Mouse (Mus musculus): ENCODE results near the gene Btf3. TPM values are rescaled to one million over a fixed set of nuclear protein-coding genes. Genes with fewer than 3 reads are reported as not detected.

Btf3 gene
- polyA plus RNA-seq, 1 experiment, result 440 TPM

DNA sequence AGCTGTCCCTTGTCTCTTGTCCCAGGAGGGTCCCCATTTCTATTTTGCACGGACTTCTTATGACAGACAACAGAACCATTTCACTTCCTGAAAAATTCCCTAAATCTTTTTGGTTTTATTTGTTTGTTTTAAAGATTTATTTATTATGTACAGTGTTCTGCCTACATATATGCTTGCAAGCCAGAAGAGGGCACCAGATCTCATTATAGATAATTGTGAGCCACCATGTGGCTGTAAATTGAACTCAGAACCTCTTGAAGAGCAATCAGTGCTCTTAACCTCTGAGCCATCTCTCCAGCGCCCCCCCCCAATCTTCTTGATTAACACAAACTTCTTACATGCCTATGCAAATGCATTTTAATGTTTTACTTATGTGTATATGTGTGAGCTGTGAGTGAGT, 26.1 kb downstream of the Btf3 start:
- TF ChIP-seq CTCF (IDR thresholded peaks at IDR 0.05; ENCODE audit: low read depth, low read length) (no peak), POLR2A (IDR thresholded peaks at IDR 0.05; ENCODE audit: borderline replicate concordance, low read depth, low read length) (no peak)
- H3K4me3 ChIP-seq (ENCODE audit: insufficient read depth, low read length), result no peak overlapping the region

DNA sequence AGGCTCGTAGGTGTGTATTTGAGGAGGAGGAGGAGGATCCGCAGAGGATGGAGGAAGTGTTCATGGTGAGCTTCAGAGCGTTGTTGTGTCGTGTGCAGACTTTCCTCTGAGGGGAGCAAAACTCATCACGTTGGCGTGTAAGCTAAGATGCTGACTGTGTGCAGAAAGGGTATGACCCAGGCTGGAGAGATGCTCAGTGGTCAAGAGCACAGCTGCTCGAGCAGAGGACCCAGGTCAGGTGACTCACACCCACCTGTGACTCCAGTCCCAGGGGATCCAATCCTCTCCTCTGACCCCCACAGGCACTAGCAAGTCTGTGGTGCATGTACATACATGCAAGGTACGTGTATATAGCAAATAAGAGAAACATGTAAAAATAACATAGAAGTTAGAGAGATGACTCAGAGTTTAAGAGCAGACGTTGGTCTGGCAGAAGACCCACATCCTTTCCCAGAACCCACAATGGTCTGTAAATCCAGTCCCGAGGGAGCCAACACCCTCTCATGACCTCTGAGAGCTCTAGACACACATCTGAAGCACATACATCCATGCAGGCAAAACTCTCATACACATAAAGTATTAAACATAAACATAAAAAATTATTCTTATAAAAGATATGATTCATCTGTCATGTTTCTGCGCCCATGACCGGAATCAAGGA, 35.7 kb downstream of the Btf3 start:
- TF ChIP-seq CTCF (IDR thresholded peaks at IDR 0.05; ENCODE audit: low read depth, low read length) (no peak), POLR2A (IDR thresholded peaks at IDR 0.05; ENCODE audit: borderline replicate concordance, low read depth, low read length) (no peak)
- H3K4me1 ChIP-seq (ENCODE audit: control insufficient read depth, insufficient read depth, low read length), result no peaks in the 10 kb centered on the region

More for the DNA sequence above, 26.1 kb downstream of the Btf3 start:
- H3K27ac ChIP-seq (ENCODE audit: insufficient read depth, low read depth, low read length), result no peak overlapping the region
- no peaks in the 10 kb centered on the region for H3K4me1 ChIP-seq (ENCODE audit: control insufficient read depth, insufficient read depth, low read length)

DNA sequence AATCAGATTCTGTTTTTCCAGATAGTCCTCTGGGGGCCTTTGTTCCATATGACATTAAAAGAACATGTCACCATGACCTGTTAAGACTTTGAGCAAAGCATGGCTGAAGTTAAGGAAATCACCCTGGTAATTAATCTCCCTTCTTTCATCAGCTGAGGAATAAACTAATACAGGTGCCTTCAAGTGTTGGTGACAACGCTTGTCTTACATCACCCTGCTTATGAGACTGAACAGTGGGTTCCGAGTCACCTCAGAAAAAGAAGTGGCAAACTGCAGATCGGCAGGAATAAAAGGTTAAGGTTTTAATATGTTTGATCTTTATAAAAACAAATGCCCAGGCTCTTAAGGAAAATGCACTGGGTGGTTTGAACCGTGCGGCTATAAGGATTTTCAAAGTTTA, 37.1 kb downstream of the Btf3 start, which contains the start of gene Gm21976:
Gene Gm21976 (plus strand): TSS at position 202 of the 400 bp plus-strand sequence.
- H3K4me1 ChIP-seq (ENCODE audit: control insufficient read depth, insufficient read depth, low read length), result no peaks in the 10 kb centered on the region
- no peak within 1 kb of the TSS for H3K4me3 ChIP-seq (ENCODE audit: insufficient read depth, low read length)

More for the DNA sequence above, 35.7 kb downstream of the Btf3 start:
- H3K4me3 ChIP-seq (ENCODE audit: insufficient read depth, low read length), result no peak overlapping the region
- H3K27ac ChIP-seq (ENCODE audit: insufficient read depth, low read depth, low read length), result no peak overlapping the region

DNA sequence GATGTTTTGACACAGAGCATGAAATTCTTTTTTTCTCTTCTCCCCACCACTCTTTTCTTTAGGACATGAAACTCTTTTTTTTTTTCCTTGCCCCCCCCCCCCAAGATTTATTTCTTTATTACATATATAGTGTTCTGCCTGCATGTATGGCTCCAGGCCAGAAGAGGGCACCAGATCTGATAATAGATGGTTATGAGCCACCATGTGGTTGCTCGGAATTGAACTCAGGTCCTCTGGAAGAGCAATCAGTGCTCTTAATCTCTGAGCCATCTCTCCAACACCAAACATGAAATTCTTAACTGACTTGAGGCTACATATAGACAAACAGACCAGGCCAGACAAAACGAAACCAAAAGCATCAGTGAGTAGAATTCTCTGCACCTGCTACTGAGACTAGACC, 39.3 kb downstream of the Btf3 start:
- Histone ChIP-seq H3K27ac (ENCODE audit: insufficient read depth, low read depth, low read length) (no peak overlapping the region), H3K4me1 (ENCODE audit: control insufficient read depth, insufficient read depth, low read length) (no peaks in the 10 kb centered on the region), H3K4me3 (ENCODE audit: insufficient read depth, low read length) (no peak overlapping the region)
- no peak for TF ChIP-seq POLR2A (IDR thresholded peaks at IDR 0.05; ENCODE audit: borderline replicate concordance, low read depth, low read length)
- TF ChIP-seq CTCF (IDR thresholded peaks at IDR 0.05; ENCODE audit: low read depth, low read length), result no peak

More for the DNA sequence above, 37.1 kb downstream of the Btf3 start, which contains the start of gene Gm21976:
- no peak within 1 kb of the TSS for H3K27ac ChIP-seq (ENCODE audit: insufficient read depth, low read depth, low read length)
- TF ChIP-seq POLR2A (IDR thresholded peaks at IDR 0.05; ENCODE audit: borderline replicate concordance, low read depth, low read length) (no peak), CTCF (IDR thresholded peaks at IDR 0.05; ENCODE audit: low read depth, low read length) (no peak)

DNA sequence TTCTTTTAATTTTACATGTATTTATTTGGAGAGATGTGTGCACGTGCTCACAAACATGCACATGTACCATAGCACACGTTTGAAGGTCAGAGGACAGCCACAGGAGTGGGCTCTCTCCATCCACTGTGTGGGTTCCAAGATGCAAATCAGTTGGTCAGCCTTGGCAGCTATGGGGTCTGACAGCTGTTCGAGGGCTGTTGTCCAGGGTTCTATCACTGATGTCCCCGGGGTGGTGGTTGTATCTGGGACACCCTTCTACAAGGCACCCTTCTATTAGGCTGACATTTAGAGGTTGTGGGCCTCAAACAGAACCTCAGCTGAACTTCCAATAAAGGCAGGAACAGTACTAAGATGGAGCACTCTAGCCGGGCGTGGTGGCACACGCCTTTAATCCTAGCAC, 40.6 kb downstream of the Btf3 start:
- Histone ChIP-seq H3K27ac (ENCODE audit: insufficient read depth, low read depth, low read length) (no peak overlapping the region), H3K4me3 (ENCODE audit: insufficient read depth, low read length) (no peak overlapping the region), H3K4me1 (ENCODE audit: control insufficient read depth, insufficient read depth, low read length) (no peaks in the 10 kb centered on the region)
- TF ChIP-seq CTCF (IDR thresholded peaks at IDR 0.05; ENCODE audit: low read depth, low read length), result no peak
- TF ChIP-seq POLR2A (IDR thresholded peaks at IDR 0.05; ENCODE audit: borderline replicate concordance, low read depth, low read length), result no peak

DNA sequence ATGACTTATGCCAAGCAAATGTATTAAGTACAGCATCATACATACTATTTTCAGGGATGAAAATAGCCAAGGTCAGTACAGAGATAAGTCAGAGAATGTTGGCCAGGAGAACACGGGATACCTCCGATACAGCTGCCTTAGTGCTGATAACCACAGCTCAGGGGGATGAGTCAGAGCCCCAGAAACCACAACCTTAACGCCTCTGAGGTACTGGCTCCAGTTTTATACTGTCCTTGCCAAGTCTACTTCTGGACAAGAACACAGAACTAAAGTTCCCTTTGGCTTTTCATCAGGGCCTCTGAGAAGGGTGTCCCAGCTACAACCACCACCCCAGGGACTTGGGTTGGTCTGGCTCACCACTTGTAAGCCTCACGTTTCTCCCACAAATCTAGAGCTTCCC, 41.2 kb downstream of the Btf3 start:
- no peak overlapping the region for H3K27ac ChIP-seq (ENCODE audit: insufficient read depth, low read depth, low read length)
- no peak overlapping the region for H3K4me3 ChIP-seq (ENCODE audit: insufficient read depth, low read length)
- no peak for TF ChIP-seq POLR2A (IDR thresholded peaks at IDR 0.05; ENCODE audit: borderline replicate concordance, low read depth, low read length)
- TF ChIP-seq CTCF (IDR thresholded peaks at IDR 0.05; ENCODE audit: low read depth, low read length), result no peak
- H3K4me1 ChIP-seq (ENCODE audit: control insufficient read depth, insufficient read depth, low read length), result no peaks in the 10 kb centered on the region

DNA sequence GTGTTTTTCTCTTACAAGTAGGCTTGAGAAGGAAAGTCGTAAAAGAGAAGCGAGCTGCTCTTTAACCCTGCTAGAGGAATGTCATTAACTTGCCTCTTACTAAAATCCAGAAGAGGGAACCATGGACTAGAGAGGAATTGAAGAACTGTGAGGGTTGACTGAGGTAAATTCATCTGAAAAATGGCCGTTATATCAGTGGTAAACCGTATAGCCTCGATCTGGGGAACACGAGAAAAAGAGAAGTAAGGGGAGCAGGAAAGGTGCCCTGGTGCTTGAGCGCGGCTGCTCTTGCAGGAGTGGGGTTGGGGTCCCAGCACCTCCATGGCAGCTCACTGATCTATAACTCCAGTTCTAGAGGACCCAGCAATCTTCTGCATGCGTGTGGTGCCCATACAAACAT, 42.8 kb downstream of the Btf3 start:
- Histone ChIP-seq H3K4me1 (ENCODE audit: control insufficient read depth, insufficient read depth, low read length) (no peaks in the 10 kb centered on the region), H3K4me3 (ENCODE audit: insufficient read depth, low read length) (no peak overlapping the region), H3K27ac (ENCODE audit: insufficient read depth, low read depth, low read length) (no peak overlapping the region)
- TF ChIP-seq POLR2A (IDR thresholded peaks at IDR 0.05; ENCODE audit: borderline replicate concordance, low read depth, low read length), result no peak
- TF ChIP-seq CTCF (IDR thresholded peaks at IDR 0.05; ENCODE audit: low read depth, low read length), result no peak

DNA sequence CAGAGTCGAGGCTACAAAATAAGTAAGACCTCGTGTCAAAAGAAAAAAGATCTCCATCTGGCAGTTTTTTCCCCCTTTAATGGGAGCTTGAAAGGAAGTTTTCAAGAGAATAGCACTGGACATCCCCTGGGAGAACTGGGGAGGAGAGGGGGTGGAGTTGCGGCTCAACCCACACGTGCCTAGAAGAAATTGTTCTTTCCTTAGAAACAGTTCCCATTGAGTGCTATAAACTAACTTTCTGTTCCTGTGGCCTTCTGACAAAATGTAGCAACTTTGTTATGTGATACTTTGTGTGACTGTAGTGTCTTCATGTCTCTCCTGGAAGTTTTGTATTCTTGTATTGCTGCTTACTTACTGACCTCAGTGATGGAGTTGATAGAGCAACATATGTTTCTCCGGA, 52.7 kb downstream of the Btf3 start:
- Histone ChIP-seq H3K27ac (ENCODE audit: insufficient read depth, low read depth, low read length) (no peak overlapping the region), H3K4me1 (ENCODE audit: control insufficient read depth, insufficient read depth, low read length) (peaks cover 5% of the 10 kb centered on the region; the same call in 1 of the 2 replicates), H3K4me3 (ENCODE audit: insufficient read depth, low read length) (peak overlapping the region; percentile 90)
- no peak for TF ChIP-seq POLR2A (IDR thresholded peaks at IDR 0.05; ENCODE audit: borderline replicate concordance, low read depth, low read length)
- no peak for TF ChIP-seq CTCF (IDR thresholded peaks at IDR 0.05; ENCODE audit: low read depth, low read length)

DNA sequence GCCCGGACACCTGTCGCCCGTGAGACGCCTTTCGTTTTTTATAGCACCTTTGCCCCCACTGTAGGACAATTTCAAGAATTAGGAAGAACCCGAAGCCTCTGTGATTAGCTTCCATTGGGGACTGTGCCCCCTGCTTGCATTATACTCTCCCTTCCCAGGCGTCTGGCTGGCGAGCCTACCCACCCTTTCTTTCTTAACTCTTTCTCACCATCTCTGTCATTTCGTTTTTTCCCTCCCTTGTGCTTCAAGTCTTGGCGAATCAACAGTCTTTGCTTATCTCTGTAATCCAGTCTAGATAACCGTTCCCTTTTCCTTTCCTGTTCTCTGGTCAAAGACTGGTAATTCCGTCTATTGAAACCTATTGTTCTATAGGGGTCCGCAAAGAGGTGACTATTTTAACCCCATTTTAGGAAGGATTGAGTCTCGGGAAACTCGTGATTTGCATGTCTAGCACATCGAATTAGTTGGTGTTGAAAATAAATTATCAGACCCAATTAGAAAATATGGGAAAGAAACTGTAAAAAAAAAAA, 53.3 kb downstream of the Btf3 start:
- H3K27ac ChIP-seq (ENCODE audit: insufficient read depth, low read depth, low read length), result peak overlapping the region; percentile 65
- peak overlapping the region; percentile 90 for H3K4me3 ChIP-seq (ENCODE audit: insufficient read depth, low read length)
- TF ChIP-seq POLR2A (IDR thresholded peaks at IDR 0.05; ENCODE audit: borderline replicate concordance, low read depth, low read length) (no peak), CTCF (IDR thresholded peaks at IDR 0.05; ENCODE audit: low read depth, low read length) (no peak)
- peaks cover 5% of the 10 kb centered on the region; the same call in 1 of the 2 replicates for H3K4me1 ChIP-seq (ENCODE audit: control insufficient read depth, insufficient read depth, low read length)

Data from bone marrow macrophage, adult 2 months (primary cell).